Mouse (Mus musculus): ENCODE results near the gene Gm28551.

DNA sequence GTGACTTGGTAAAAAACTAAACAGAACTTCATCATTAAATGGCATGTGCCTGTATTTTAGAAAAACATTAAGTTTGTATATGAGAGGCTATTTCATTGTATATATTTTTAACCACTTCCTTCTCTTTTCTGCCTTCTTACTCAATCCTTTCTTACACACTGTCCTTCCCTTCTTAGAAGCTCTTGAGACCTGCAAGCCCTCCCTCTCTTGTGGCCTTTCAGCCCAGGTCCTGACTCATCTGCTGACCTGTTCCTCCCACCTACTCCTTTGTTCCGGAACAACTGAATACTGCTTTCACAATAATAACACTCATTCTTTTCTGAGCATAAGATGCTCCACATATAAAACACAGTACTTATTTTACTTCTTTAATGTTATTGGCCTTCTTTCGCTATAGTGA, 11.4 kb downstream of the Gm28551 start:
- TF ChIP-seq HCFC1 (IDR thresholded peaks at IDR 0.05; ENCODE audit: low read depth, low read length), result no peak
- TF ChIP-seq EP300 (IDR thresholded peaks at IDR 0.05; ENCODE audit: low read depth in 1 of 2, low read length in 2 of 2), result no peak
- TF ChIP-seq POLR2AphosphoS5 (IDR thresholded peaks at IDR 0.05; ENCODE audit: borderline replicate concordance, low read depth, low read length), result no peak
- no peak for TF ChIP-seq TCF12 (IDR thresholded peaks at IDR 0.05; ENCODE audit: low read depth, low read length)

Data from MEL (cell line).